ENCODE assay signal across 16 mouse cellular contexts in genomic region chr8:35321270-35321865, GRCm38 (mm10).
DNase-seq lines count a peak whose midpoint lies in the region; ATAC-seq and TF ChIP-seq lines count a peak whose summit lies in the region.
"Had no signal": no experiment of that assay in that cellular context is flagged by ENCODE, and none has a peak within 500 bp of the region (broad histone marks: within the 10 kb centered on the region; RNA-seq: fewer than 3 reads in every experiment).

No protein-coding gene starts in this region.

- no peak overlapping the region for H3K4me3 ChIP-seq in lung, postnatal 0 days (ENCODE audit: low read depth, low read length)
- no peak overlapping the region for H3K4me3 ChIP-seq in hindbrain, embryonic 11.5 days (ENCODE audit: low read depth, low read length)
- H3K4me3 ChIP-seq: forebrain, embryonic 12.5 days; lung, embryonic 15.5 days; myocyte had no signal

- peak; percentile 36 for DNase-seq in lung, postnatal 0 days (ENCODE audit: low spot score)
- no peak for DNase-seq in lung, postnatal 14 days
- DNase-seq in Muller cell, postnatal 12 days (ENCODE audit: inconsistent ontology term) = peak; percentile 23
- DNase-seq in naive thymus-derived CD4-positive, alpha-beta T cell, adult 2 months (ENCODE audit: low read depth) = peak; percentile 59
- DNase-seq in thymus, postnatal 4 days = peak; percentile 52
- DNase-seq in hindbrain, embryonic 11.5 days (ENCODE audit: low spot score) = no peak
- no peak for DNase-seq in left cerebral cortex, postnatal 10 days (ENCODE audit: extremely low spot score in 1 of 2, low spot score in 2 of 2)
- DNase-seq: adrenal gland, postnatal 36 days; cerebellum, postnatal 36 days; layer of hippocampus, adult 9-11 months; right cerebral cortex, postnatal 25 days had no signal

- H3K9me3 ChIP-seq in lung, postnatal 0 days (ENCODE audit: low read length) = no peaks in the 10 kb centered on the region
- H3K9me3 ChIP-seq in hindbrain, embryonic 11.5 days (ENCODE audit: control insufficient read depth, low read length) = no peaks in the 10 kb centered on the region
- H3K9me3 ChIP-seq: forebrain, embryonic 12.5 days; lung, embryonic 15.5 days had no signal

- no peaks in the 10 kb centered on the region for H3K36me3 ChIP-seq in lung, postnatal 0 days (ENCODE audit: insufficient read depth, low read length)
- no peaks in the 10 kb centered on the region for H3K36me3 ChIP-seq in hindbrain, embryonic 11.5 days (ENCODE audit: control insufficient read depth, insufficient read depth, low read length)
- H3K36me3 ChIP-seq: forebrain, embryonic 12.5 days; lung, embryonic 15.5 days had no signal

- 48% methylated on average over 10 of the region's 10 CpGs for whole genome bisulfite sequencing in lung, postnatal 0 days
- 82% methylated on average over 10 of the region's 10 CpGs for WGBS in hindbrain, embryonic 11.5 days

- peak; percentile 53; the same call in 1 of the 2 replicates for TF ChIP-seq EP300 in lung, postnatal 0 days (IDR thresholded peaks at IDR 0.05)

- peak; percentile 75 for ATAC-seq in lung, postnatal 0 days
- no peak for ATAC-seq in hindbrain, embryonic 11.5 days (ENCODE audit: low FRiP score)

- no peak overlapping the region for H3K9ac ChIP-seq in lung, postnatal 0 days (replicated peaks; ENCODE audit: low read depth)
- no peak overlapping the region for H3K9ac ChIP-seq in hindbrain, embryonic 11.5 days (ENCODE audit: low read depth, low read length)
- H3K9ac ChIP-seq: forebrain, embryonic 12.5 days; lung, embryonic 15.5 days had no signal

- no peak overlapping the region for H3K27ac ChIP-seq in lung, postnatal 0 days (ENCODE audit: low read length)
- H3K27ac ChIP-seq in hindbrain, embryonic 11.5 days (ENCODE audit: low read depth, low read length) = no peak overlapping the region
- H3K27ac ChIP-seq: forebrain, embryonic 12.5 days; lung, embryonic 15.5 days had no signal

- intact Hi-C loops in left cerebral cortex, postnatal 10 days (cut with DNase I) = no loop called here

- no peaks in the 10 kb centered on the region for H3K27me3 ChIP-seq in lung, postnatal 0 days (replicated peaks; ENCODE audit: insufficient read depth, low read length)
- H3K27me3 ChIP-seq in hindbrain, embryonic 11.5 days (ENCODE audit: control insufficient read depth, insufficient read depth, low read length) = no peaks in the 10 kb centered on the region
- H3K27me3 ChIP-seq: forebrain, embryonic 12.5 days; lung, embryonic 15.5 days had no signal

- no peak for TF ChIP-seq CTCF in lung, postnatal 0 days (IDR thresholded peaks at IDR 0.05)

- no peaks in the 10 kb centered on the region for H3K4me1 ChIP-seq in lung, postnatal 0 days (ENCODE audit: insufficient read depth, low read depth, low read length)
- no peaks in the 10 kb centered on the region for H3K4me1 ChIP-seq in hindbrain, embryonic 11.5 days (replicated peaks; ENCODE audit: control insufficient read depth, insufficient read depth, low read length)
- H3K4me1 ChIP-seq: forebrain, embryonic 12.5 days had no signal

- H3K4me2 ChIP-seq in lung, postnatal 0 days (replicated peaks; ENCODE audit: low read depth, low read length) = no peak overlapping the region
- H3K4me2 ChIP-seq in hindbrain, embryonic 11.5 days (replicated peaks; ENCODE audit: low read depth, low read length) = no peak overlapping the region
- H3K4me2 ChIP-seq: forebrain, embryonic 12.5 days; liver, embryonic 11.5 days; lung, embryonic 15.5 days; midbrain, embryonic 11.5 days had no signal

Comparison
In these comparisons a context has a peak if more than half of its experiments do, and no peak if none do; other contexts are left out.
1. DNase-seq: peak in lung, postnatal 0 days (single experiment), Muller cell, postnatal 12 days (single experiment), naive thymus-derived CD4-positive, alpha-beta T cell, adult 2 months (single experiment) and thymus, postnatal 4 days (single experiment); none in lung, postnatal 14 days (single experiment), hindbrain, embryonic 11.5 days (single experiment) and left cerebral cortex, postnatal 10 days (0 of 2).